Mouse (Mus musculus) large intestine, adult 2 months (tissue): ENCODE data around the gene Heatr1. TPM values are rescaled to one million over a fixed set of nuclear protein-coding genes. Genes with fewer than 3 reads are reported as not detected.
A peak's percentile ranks its signal among the peaks of the same experiment; 100 is the strongest.
"Not testable (repeated sequence)": the region's sequence is repeated elsewhere in the genome, so short reads cannot be mapped to it uniquely, and the experiment has no call there.

ENCODE experiments used
- DNase-seq: peaks from one replicate; pipeline ENCODE4 v3.0.0-alpha.2; 2012; ENCODE audit warnings: low read depth, low spot score
- WGBS: fragments of 180-500 bp; shearing (Covaris S2); methylation state at CpG from one replicate; pipeline ENCODE4 v1.1.7; 2018; 5-methylcytosine and 5-hydroxymethylcytosine counted together
- polyA plus RNA-seq: library from polyadenylated mRNA; depleted of rRNA; stranded (reverse); fragments of >200 nt; gene quantifications from 2 replicates; pipeline ENCODE4 v1.2.3, GENCODE M21; 2012

Heatr1 gene
- polyA plus RNA-seq, 1 experiment: 11.1 TPM

- no peak for DNase-seq
- 77% methylated on average over 2 of the region's 2 CpGs for WGBS
These were observed 47.3 kb downstream of the Heatr1 start for GRCm38 (mm10) chr13:12442008-12442587.

GRCm38 (mm10) chr13:12453150-12453549, 58.3 kb downstream of the Heatr1 start:
- 89% methylated on average over 14 of the region's 14 CpGs for WGBS
- no peak for DNase-seq

- WGBS: 88% methylated on average over 7 of the region's 7 CpGs
- no peak for DNase-seq
These were observed 60.0 kb downstream of the Heatr1 start for GRCm38 (mm10) chr13:12454686-12455390.

- peak; percentile 29 for DNase-seq
- WGBS: 62% methylated on average over 7 of the region's 7 CpGs
These were observed 61.9 kb downstream of the Heatr1 start for GRCm38 (mm10) chr13:12456711-12457110.

- 1% methylated on average over 8 of the region's 8 CpGs for WGBS
- DNase-seq: peak; percentile 52
These were observed 65.6 kb downstream of the Heatr1 start for GRCm38 (mm10) chr13:12460443-12460842.

GRCm38 (mm10) chr13:12460881-12461729, 66.3 kb downstream of the Heatr1 start:
- DNase-seq: peak; percentile 81
- WGBS: under 1% methylated on average over 58 of the region's 59 CpGs

- 2% methylated on average over 7 of the region's 7 CpGs for WGBS
- DNase-seq: peak; percentile 27
These were observed 66.9 kb downstream of the Heatr1 start for GRCm38 (mm10) chr13:12461730-12462119.

GRCm38 (mm10) chr13:12462623-12463022, 67.8 kb downstream of the Heatr1 start:
- 78% methylated on average over 4 of the region's 4 CpGs for WGBS
- DNase-seq: no peak

GRCm38 (mm10) chr13:12464159-12464558, 69.3 kb downstream of the Heatr1 start:
- not testable (repeated sequence) for DNase-seq
- 79% methylated on average over 6 of the region's 6 CpGs for WGBS

- WGBS: 74% methylated on average over 1 of the region's 1 CpGs
- no peak for DNase-seq
These were observed 70.0 kb downstream of the Heatr1 start, which contains the start of gene Lgals8 for GRCm38 (mm10) chr13:12464844-12465243. Gene Lgals8 (minus strand): TSS chr13:12464944.

GRCm38 (mm10) chr13:12468488-12468887, 73.7 kb downstream of the Heatr1 start:
- WGBS: 72% methylated on average over 1 of the region's 1 CpGs
- DNase-seq: no peak

GRCm38 (mm10) chr13:12473724-12474378, 79.0 kb downstream of the Heatr1 start:
- DNase-seq: peak; percentile 50
- 34% methylated on average over 8 of the region's 8 CpGs for WGBS

GRCm38 (mm10) chr13:12475239-12475638, 80.4 kb downstream of the Heatr1 start:
- 87% methylated on average over 6 of the region's 6 CpGs for WGBS
- no peak for DNase-seq

- WGBS: 89% methylated on average over 4 of the region's 4 CpGs
- DNase-seq: no peak
These were observed 82.1 kb downstream of the Heatr1 start for GRCm38 (mm10) chr13:12476886-12477285.

- 79% methylated on average over 15 of the region's 15 CpGs for WGBS
These were observed 83.5 kb downstream of the Heatr1 start for GRCm38 (mm10) chr13:12478301-12478700.

GRCm38 (mm10) chr13:12479802-12480201, 85.0 kb downstream of the Heatr1 start:
- 59% methylated on average over 6 of the region's 6 CpGs for WGBS
- no peak for DNase-seq

More at GRCm38 (mm10) chr13:12478301-12478700, 83.5 kb downstream of the Heatr1 start:
- DNase-seq: no peak

- 67% methylated on average over 2 of the region's 2 CpGs for WGBS
- DNase-seq: no peak
These were observed 90.4 kb downstream of the Heatr1 start for GRCm38 (mm10) chr13:12485197-12485596.

GRCm38 (mm10) chr13:12485640-12486039, 90.8 kb downstream of the Heatr1 start:
- DNase-seq: no peak
- 71% methylated on average over 7 of the region's 7 CpGs for WGBS
